Mouse (Mus musculus): ENCODE data around the gene Dlgap4.
A peak's percentile ranks its signal among the peaks of the same experiment; 100 is the strongest.

Gene Dlgap4

GRCm38 (mm10) chr2:156718793-156719192 lies 105.3 kb downstream of the Dlgap4 start:
- peak; percentile 69 for DNase-seq

GRCm38 (mm10) chr2:156719549-156720312 lies 106.2 kb downstream of the Dlgap4 start:
- no peak for DNase-seq

- DNase-seq: no peak
These were observed 106.8 kb downstream of the Dlgap4 start for GRCm38 (mm10) chr2:156720313-156720674.

GRCm38 (mm10) chr2:156720675-156721553 lies 107.4 kb downstream of the Dlgap4 start:
- DNase-seq: peak; percentile 97

- DNase-seq: no peak
These were observed 108.1 kb downstream of the Dlgap4 start for GRCm38 (mm10) chr2:156721554-156722070.

- DNase-seq: peak; percentile 82
These were observed 108.6 kb downstream of the Dlgap4 start for GRCm38 (mm10) chr2:156722071-156722575.

- peak; percentile 11 for DNase-seq
These were observed 109.2 kb downstream of the Dlgap4 start for GRCm38 (mm10) chr2:156722752-156723151.

GRCm38 (mm10) chr2:156723899-156724523 lies 110.5 kb downstream of the Dlgap4 start:
- DNase-seq: no peak

- DNase-seq: no peak
These were observed 111.4 kb downstream of the Dlgap4 start for GRCm38 (mm10) chr2:156724871-156725270.

GRCm38 (mm10) chr2:156726344-156726743 lies 112.8 kb downstream of the Dlgap4 start:
- no peak for DNase-seq

GRCm38 (mm10) chr2:156726878-156727277 lies 113.4 kb downstream of the Dlgap4 start:
- DNase-seq: no peak

- DNase-seq: no peak
These were observed 116.3 kb downstream of the Dlgap4 start for GRCm38 (mm10) chr2:156729537-156730469.

- DNase-seq: no peak
These were observed 117.0 kb downstream of the Dlgap4 start for GRCm38 (mm10) chr2:156730501-156730921.

- no peak for DNase-seq
These were observed 118.1 kb downstream of the Dlgap4 start for GRCm38 (mm10) chr2:156731592-156731991.

- peak; percentile 82 for DNase-seq
These were observed 118.6 kb downstream of the Dlgap4 start for GRCm38 (mm10) chr2:156732109-156732508.

GRCm38 (mm10) chr2:156735761-156736335 lies 122.3 kb downstream of the Dlgap4 start:
- DNase-seq: no peak

- DNase-seq: peak; percentile 65
These were observed 123.3 kb downstream of the Dlgap4 start for GRCm38 (mm10) chr2:156736846-156737245.

GRCm38 (mm10) chr2:156737976-156738375 lies 124.5 kb downstream of the Dlgap4 start:
- DNase-seq: no peak

GRCm38 (mm10) chr2:156741265-156741664 lies 127.8 kb downstream of the Dlgap4 start:
- DNase-seq: no peak

- no peak for DNase-seq
These were observed 128.5 kb downstream of the Dlgap4 start for GRCm38 (mm10) chr2:156741998-156742397.

- no peak for DNase-seq
These were observed 129.7 kb downstream of the Dlgap4 start for GRCm38 (mm10) chr2:156743248-156743647.

All from kidney, postnatal 10 days (tissue).